Mouse (Mus musculus): ENCODE results near the gene Gm8947. TPM values are rescaled to one million over a fixed set of nuclear protein-coding genes. Genes with fewer than 3 reads are reported as not detected.
"Not testable (repeated sequence)": the region's sequence is repeated elsewhere in the genome, so short reads cannot be mapped to it uniquely, and the experiment has no call there.

The Gm8947 gene
- polyA plus RNA-seq, 1 experiment from 2014 or later = not detected

GRCm38 (mm10) chr1:151188469-151188868 lies 3.7 kb upstream of the Gm8947 start:
- ATAC-seq = no peak
- no peaks in the 10 kb centered on the region for H3K9me3 ChIP-seq (replicated peaks)
- 92% methylated on average over 4 of the region's 4 CpGs for WGBS
- H3K27ac ChIP-seq = no peak overlapping the region
- no peaks in the 10 kb centered on the region for H3K27me3 ChIP-seq
- H3K4me2 ChIP-seq = no peak overlapping the region
- no peaks in the 10 kb centered on the region for H3K36me3 ChIP-seq (ENCODE audit: poor library complexity, severe bottlenecking)
- no peaks in the 10 kb centered on the region for H3K4me1 ChIP-seq
- H3K9ac ChIP-seq = no peak overlapping the region
- H3K4me3 ChIP-seq = no peak overlapping the region

GRCm38 (mm10) chr1:151192739-151193138 lies 563 bp downstream of the Gm8947 start:
- H3K4me1 ChIP-seq; H3K27ac ChIP-seq; ATAC-seq; H3K9ac ChIP-seq; H3K4me3 ChIP-seq; H3K9me3 ChIP-seq (replicated peaks); H3K36me3 ChIP-seq (ENCODE audit: poor library complexity, severe bottlenecking); H3K4me2 ChIP-seq; H3K27me3 ChIP-seq: not testable (repeated sequence)
- WGBS = 97% methylated on average over 15 of the region's 15 CpGs

DNA sequence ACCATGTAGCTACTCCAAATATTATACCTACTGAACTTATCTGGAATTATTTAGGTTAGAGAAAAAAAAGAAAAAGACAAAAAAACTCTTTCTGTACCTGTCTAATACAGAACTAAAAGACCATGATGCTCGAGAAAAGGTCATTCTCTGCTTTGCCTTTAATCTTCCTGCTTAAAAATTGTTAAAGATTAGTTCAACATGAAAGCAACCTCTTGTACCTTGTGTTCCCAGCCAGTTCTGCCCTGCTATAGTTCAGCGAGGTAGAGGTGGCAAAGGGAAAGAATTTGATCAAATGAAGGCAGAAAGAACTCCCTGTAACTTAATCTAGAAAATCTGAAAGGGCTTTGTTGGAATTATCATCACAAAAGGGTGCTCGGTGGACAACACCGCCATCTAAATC lies 3.8 kb downstream of the Gm8947 start:
- H3K4me2 ChIP-seq; H3K4me3 ChIP-seq; ATAC-seq; H3K9ac ChIP-seq; H3K27me3 ChIP-seq; H3K36me3 ChIP-seq (ENCODE audit: poor library complexity, severe bottlenecking); H3K4me1 ChIP-seq; H3K27ac ChIP-seq; H3K9me3 ChIP-seq (replicated peaks): not testable (repeated sequence)
- 48% methylated on average over 4 of the region's 4 CpGs for WGBS

GRCm38 (mm10) chr1:151196690-151197089 lies 4.5 kb downstream of the Gm8947 start:
- H3K27ac ChIP-seq; ATAC-seq; H3K4me1 ChIP-seq; H3K9ac ChIP-seq; H3K4me2 ChIP-seq; H3K36me3 ChIP-seq (ENCODE audit: poor library complexity, severe bottlenecking); H3K27me3 ChIP-seq; H3K4me3 ChIP-seq; H3K9me3 ChIP-seq (replicated peaks): not testable (repeated sequence)
- WGBS = 83% methylated on average over 3 of the region's 3 CpGs

DNA sequence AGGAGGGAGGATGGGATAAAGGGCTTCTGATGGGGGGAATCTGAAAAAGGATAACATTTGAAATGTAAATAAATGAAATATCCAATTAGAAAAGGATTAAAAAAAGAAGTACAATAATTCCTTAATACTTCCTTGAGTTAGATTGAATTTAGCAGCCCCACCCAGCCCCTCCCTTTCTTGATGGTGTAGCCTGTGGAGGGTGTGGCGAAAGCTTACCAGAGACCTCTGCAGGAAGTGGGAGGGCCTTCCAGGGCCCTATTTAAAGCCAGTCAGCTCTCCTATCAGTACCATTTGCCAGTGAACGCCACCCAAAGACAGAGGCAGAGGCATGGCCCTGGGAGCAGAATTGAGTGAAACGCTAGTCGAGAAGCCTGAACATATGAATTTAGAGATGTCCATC lies 5.9 kb downstream of the Gm8947 start, which contains the start of gene Gm47995:
Gene Gm47995 (plus strand): TSS at position 329 of the 400 bp plus-strand sequence.
- not testable (repeated sequence) for H3K27ac ChIP-seq; H3K4me3 ChIP-seq; ATAC-seq; H3K4me1 ChIP-seq; H3K27me3 ChIP-seq; H3K9ac ChIP-seq; H3K4me2 ChIP-seq; H3K36me3 ChIP-seq (ENCODE audit: poor library complexity, severe bottlenecking); H3K9me3 ChIP-seq (replicated peaks)
- 78% methylated on average over 2 of the region's 4 CpGs for WGBS

- not testable (repeated sequence) for H3K36me3 ChIP-seq (ENCODE audit: poor library complexity, severe bottlenecking); H3K9me3 ChIP-seq (replicated peaks)
- 0 out of 2 replicates have a peak, but pooled peaks have one; percentile 27 for ATAC-seq
Observed at GRCm38 (mm10) chr1:151200620-151201019, 8.4 kb downstream of the Gm8947 start.

DNA sequence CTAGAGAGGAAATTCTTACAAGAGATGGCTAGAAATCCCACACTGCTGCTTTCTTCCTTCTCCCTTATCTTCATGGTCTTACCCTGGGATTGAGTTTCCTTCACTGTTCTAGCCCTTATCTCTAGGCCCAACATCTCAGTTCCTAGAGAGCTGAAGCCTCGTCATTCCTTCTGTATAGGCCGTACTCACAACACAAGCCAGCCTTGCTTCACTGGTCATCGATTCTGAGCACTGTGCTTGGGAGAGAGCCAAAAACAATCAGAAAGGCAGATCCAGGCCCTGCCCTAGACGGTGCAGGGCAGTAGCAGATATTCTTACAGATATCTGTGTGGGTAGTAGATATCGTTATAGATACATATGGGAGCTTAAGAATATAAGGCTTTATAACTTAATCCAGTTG lies 10.6 kb downstream of the Gm8947 start:
- H3K9ac ChIP-seq; H3K4me3 ChIP-seq; H3K27me3 ChIP-seq; H3K9me3 ChIP-seq (replicated peaks); H3K27ac ChIP-seq; H3K4me1 ChIP-seq; H3K4me2 ChIP-seq; ATAC-seq; H3K36me3 ChIP-seq (ENCODE audit: poor library complexity, severe bottlenecking): not testable (repeated sequence)
- WGBS = 83% methylated on average over 4 of the region's 5 CpGs

More at GRCm38 (mm10) chr1:151200620-151201019, 8.4 kb downstream of the Gm8947 start:
- H3K27ac ChIP-seq, H3K4me1 ChIP-seq, H3K4me3 ChIP-seq, H3K4me2 ChIP-seq, H3K9ac ChIP-seq, H3K27me3 ChIP-seq: not testable (repeated sequence)

GRCm38 (mm10) chr1:151203818-151204217 lies 11.6 kb downstream of the Gm8947 start, which contains the start of gene 3110040M04Rik:
Gene 3110040M04Rik (plus strand): TSS chr1:151204121.
- not testable (repeated sequence) for H3K4me1 ChIP-seq; H3K4me2 ChIP-seq; H3K9me3 ChIP-seq (replicated peaks); H3K36me3 ChIP-seq (ENCODE audit: poor library complexity, severe bottlenecking); H3K27ac ChIP-seq; H3K4me3 ChIP-seq; ATAC-seq; H3K9ac ChIP-seq; H3K27me3 ChIP-seq
- WGBS = no CpG with 5 or more reads among the region's 6 CpGs

DNA sequence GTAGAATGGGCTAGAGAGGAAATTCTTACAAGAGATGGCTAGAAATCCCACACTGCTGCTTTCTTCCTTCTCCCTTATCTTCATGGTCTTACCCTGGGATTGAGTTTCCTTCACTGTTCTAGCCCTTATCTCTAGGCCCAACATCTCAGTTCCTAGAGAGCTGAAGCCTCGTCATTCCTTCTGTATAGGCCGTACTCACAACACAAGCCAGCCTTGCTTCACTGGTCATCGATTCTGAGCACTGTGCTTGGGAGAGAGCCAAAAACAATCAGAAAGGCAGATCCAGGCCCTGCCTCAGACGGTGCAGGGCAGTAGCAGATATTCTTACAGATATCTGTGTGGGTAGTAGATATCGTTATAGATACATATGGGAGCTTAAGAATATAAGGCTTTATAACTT lies 16.3 kb downstream of the Gm8947 start:
- H3K27me3 ChIP-seq; H3K36me3 ChIP-seq (ENCODE audit: poor library complexity, severe bottlenecking); H3K9ac ChIP-seq; H3K9me3 ChIP-seq (replicated peaks); H3K4me1 ChIP-seq; H3K4me3 ChIP-seq; H3K27ac ChIP-seq; H3K4me2 ChIP-seq: not testable (repeated sequence)
- peak; percentile 70; the same call in 1 of the 2 replicates for ATAC-seq
- 78% methylated on average over 4 of the region's 5 CpGs for WGBS

DNA sequence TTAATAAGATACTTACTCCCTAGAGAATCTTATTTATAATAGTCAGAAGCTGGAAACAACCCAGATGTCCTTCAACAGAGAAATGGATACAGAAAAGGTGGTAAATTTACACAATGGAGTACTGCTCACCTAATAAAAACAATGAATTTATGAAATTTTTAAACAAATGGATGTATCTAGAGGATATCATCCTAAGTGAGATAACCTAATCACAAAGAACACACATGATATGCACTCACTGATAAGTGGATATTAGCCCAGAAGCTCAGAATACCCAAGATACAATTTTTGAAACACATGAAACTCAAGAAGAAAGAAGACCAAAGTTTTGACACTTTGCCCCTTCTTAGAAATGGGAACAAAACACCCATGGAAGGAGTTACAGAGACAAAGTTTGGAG lies 16.8 kb downstream of the Gm8947 start:
- not testable (repeated sequence) for H3K9ac ChIP-seq; H3K9me3 ChIP-seq (replicated peaks); H3K4me2 ChIP-seq; H3K4me1 ChIP-seq; H3K4me3 ChIP-seq; H3K27ac ChIP-seq; H3K27me3 ChIP-seq; H3K36me3 ChIP-seq (ENCODE audit: poor library complexity, severe bottlenecking); ATAC-seq

GRCm38 (mm10) chr1:151209824-151210355 lies 17.7 kb downstream of the Gm8947 start, which contains the start of gene Gm47996:
Gene Gm47996 (plus strand): TSS chr1:151210131.
- not testable (repeated sequence) for H3K4me3 ChIP-seq; ATAC-seq; H3K9ac ChIP-seq; H3K4me2 ChIP-seq; H3K27ac ChIP-seq; H3K9me3 ChIP-seq (replicated peaks); H3K4me1 ChIP-seq; H3K27me3 ChIP-seq; H3K36me3 ChIP-seq (ENCODE audit: poor library complexity, severe bottlenecking)
- WGBS = 94% methylated on average over 6 of the region's 8 CpGs

DNA sequence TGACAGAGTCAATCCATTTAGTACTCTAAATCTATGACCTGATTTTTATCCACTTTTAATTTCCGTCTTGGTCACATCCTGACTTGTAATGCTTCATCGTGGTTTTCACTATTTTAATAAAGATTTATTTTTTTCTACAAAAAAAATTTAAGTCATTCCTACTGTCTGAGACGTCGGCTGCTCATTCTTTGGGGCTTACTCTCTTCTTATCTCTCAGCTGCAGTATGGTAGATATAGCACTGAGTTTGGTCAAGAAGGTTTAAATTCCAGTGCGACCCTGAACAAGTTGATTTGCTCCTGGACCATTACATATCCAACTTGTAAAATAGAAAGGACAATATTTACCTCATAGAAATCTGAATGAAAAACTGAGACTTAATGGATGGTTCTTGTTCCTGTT lies 19.5 kb downstream of the Gm8947 start:
- not testable (repeated sequence) for H3K27me3 ChIP-seq; H3K4me2 ChIP-seq; H3K9ac ChIP-seq; H3K9me3 ChIP-seq (replicated peaks); H3K36me3 ChIP-seq (ENCODE audit: poor library complexity, severe bottlenecking); H3K27ac ChIP-seq; H3K4me1 ChIP-seq; H3K4me3 ChIP-seq; ATAC-seq
- 95% methylated on average over 5 of the region's 5 CpGs for WGBS

- H3K4me3 ChIP-seq = no peak overlapping the region
- no peaks in the 10 kb centered on the region for H3K27me3 ChIP-seq
- H3K9ac ChIP-seq = no peak overlapping the region
- H3K4me2 ChIP-seq = no peak overlapping the region
- H3K9me3 ChIP-seq (replicated peaks) = no peaks in the 10 kb centered on the region
- WGBS = 78% methylated on average over 2 of the region's 2 CpGs
- no peaks in the 10 kb centered on the region for H3K36me3 ChIP-seq (ENCODE audit: poor library complexity, severe bottlenecking)
- no peaks in the 10 kb centered on the region; the same call in 1 of the 2 replicates for H3K4me1 ChIP-seq
- ATAC-seq = no peak
- H3K27ac ChIP-seq = no peak overlapping the region
Observed at GRCm38 (mm10) chr1:151214862-151215261, 22.7 kb downstream of the Gm8947 start.

Measured in forebrain, embryonic 13.5 days (tissue).